Mouse (Mus musculus): ENCODE measurements at regions not wholly inside any gene's neighbourhood (a gene's known extent, or its start where the extent isn't known, plus 50 kb on each side); places are given as distances from the start of the nearest gene placed in this dataset.

DNA sequence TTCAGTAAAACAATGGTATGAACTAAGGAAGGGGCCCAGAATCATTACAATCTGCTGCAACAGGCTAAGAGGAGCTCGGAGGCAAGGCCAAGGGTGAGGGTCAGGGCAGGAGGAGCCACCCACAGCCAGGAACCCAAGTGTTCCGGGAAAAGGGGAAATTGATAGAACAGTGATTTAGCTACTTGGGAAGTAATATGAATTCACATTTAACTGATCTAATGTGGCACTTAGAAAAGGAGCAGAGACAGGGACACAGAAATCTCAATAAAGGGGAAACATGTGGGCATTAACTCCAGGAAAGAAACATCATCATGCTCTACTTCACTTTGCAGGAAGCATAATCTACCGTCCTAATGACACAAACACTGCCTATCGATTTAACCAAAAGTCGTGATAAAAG, 120.1 kb upstream of the Hs6st1 start:
- Histone ChIP-seq H3K27ac (ENCODE audit: insufficient read depth, low read length) (no peak overlapping the region), H3K4me3 (ENCODE audit: low read depth, low read length) (no peak overlapping the region), H3K36me3 (ENCODE audit: control insufficient read depth, insufficient read depth, low read length, poor library complexity, severe bottlenecking) (no peaks in the 10 kb centered on the region), H3K4me1 (ENCODE audit: control insufficient read depth, insufficient read depth, low read length) (peaks cover 12% of the 10 kb centered on the region), H3K27me3 (ENCODE audit: control insufficient read depth, insufficient read depth, low read length, poor library complexity, severe bottlenecking) (no peaks in the 10 kb centered on the region), H3K9me3 (replicated peaks; ENCODE audit: control insufficient read depth, insufficient read depth, low read length, poor library complexity, severe bottlenecking) (no peaks in the 10 kb centered on the region), H3K9ac (ENCODE audit: low read depth, poor library complexity, severe bottlenecking) (no peak overlapping the region)
- TF ChIP-seq CTCF (IDR thresholded peaks at IDR 0.05; ENCODE audit: low read depth, low read length) (no peak), POLR2A (IDR thresholded peaks at IDR 0.05; ENCODE audit: insufficient read depth, low read length) (no peak), EP300 (IDR thresholded peaks at IDR 0.05; ENCODE audit: insufficient read depth, low read depth, low read length) (no peak)

DNA sequence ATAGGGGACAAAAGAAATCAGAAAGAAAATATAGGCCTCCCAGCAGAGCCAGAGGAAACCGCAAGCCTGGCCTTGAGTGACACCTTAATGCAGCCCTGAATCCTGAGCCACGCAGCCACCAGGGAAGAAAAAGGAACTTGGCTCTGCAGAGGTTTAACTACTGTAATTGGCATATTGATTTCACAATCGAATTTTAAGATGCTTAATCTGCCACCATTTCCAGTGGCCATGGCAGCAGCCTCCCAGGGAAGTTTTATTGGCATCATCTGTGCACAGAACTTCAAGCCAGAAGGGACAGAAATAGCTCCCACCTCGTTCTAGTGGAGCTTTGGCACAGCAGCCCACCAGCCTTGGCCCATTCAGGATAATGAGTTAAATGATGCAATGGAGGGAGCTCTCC, 117.1 kb upstream of the Hs6st1 start:
- no peak overlapping the region for H3K4me3 ChIP-seq (ENCODE audit: low read depth, low read length)
- H3K9me3 ChIP-seq (replicated peaks; ENCODE audit: control insufficient read depth, insufficient read depth, low read length, poor library complexity, severe bottlenecking) = no peaks in the 10 kb centered on the region
- no peak overlapping the region for H3K9ac ChIP-seq (ENCODE audit: low read depth, poor library complexity, severe bottlenecking)
- H3K27ac ChIP-seq (ENCODE audit: insufficient read depth, low read length) = no peak overlapping the region
- no peaks in the 10 kb centered on the region for H3K27me3 ChIP-seq (ENCODE audit: control insufficient read depth, insufficient read depth, low read length, poor library complexity, severe bottlenecking)
- no peaks in the 10 kb centered on the region for H3K36me3 ChIP-seq (ENCODE audit: control insufficient read depth, insufficient read depth, low read length, poor library complexity, severe bottlenecking)
- peaks cover 1% of the 10 kb centered on the region for H3K4me1 ChIP-seq (ENCODE audit: control insufficient read depth, insufficient read depth, low read length)
- TF ChIP-seq POLR2A (IDR thresholded peaks at IDR 0.05; ENCODE audit: insufficient read depth, low read length) (no peak), EP300 (IDR thresholded peaks at IDR 0.05; ENCODE audit: insufficient read depth, low read depth, low read length) (no peak), CTCF (IDR thresholded peaks at IDR 0.05; ENCODE audit: low read depth, low read length) (no peak)

DNA sequence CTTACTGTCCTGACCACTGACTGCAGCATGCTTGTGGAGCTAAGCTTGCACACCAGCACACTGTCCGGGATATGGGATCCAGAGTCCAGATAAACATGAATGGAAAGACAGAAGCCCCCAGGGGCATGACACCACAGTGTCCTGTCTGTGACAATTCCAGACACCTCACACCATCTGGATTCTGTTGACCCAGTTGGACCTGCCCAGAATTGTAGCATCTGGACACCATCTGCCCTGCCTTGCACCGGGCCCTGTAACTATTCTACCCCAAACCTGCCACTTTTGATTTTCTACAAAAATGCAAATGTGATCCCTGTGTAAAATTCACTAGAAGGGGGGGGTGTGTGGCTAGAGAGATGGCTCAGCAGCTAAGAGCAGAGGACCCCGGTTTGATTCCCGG, 114.5 kb upstream of the Hs6st1 start:
- no peaks in the 10 kb centered on the region for H3K9me3 ChIP-seq (replicated peaks; ENCODE audit: control insufficient read depth, insufficient read depth, low read length, poor library complexity, severe bottlenecking)
- H3K4me3 ChIP-seq (ENCODE audit: low read depth, low read length) = no peak overlapping the region
- no peaks in the 10 kb centered on the region for H3K27me3 ChIP-seq (ENCODE audit: control insufficient read depth, insufficient read depth, low read length, poor library complexity, severe bottlenecking)
- no peak overlapping the region for H3K27ac ChIP-seq (ENCODE audit: insufficient read depth, low read length)
- peaks cover 1% of the 10 kb centered on the region for H3K4me1 ChIP-seq (ENCODE audit: control insufficient read depth, insufficient read depth, low read length)
- no peaks in the 10 kb centered on the region for H3K36me3 ChIP-seq (ENCODE audit: control insufficient read depth, insufficient read depth, low read length, poor library complexity, severe bottlenecking)
- TF ChIP-seq EP300 (IDR thresholded peaks at IDR 0.05; ENCODE audit: insufficient read depth, low read depth, low read length) = no peak
- no peak for TF ChIP-seq CTCF (IDR thresholded peaks at IDR 0.05; ENCODE audit: low read depth, low read length)
- no peak for TF ChIP-seq POLR2A (IDR thresholded peaks at IDR 0.05; ENCODE audit: insufficient read depth, low read length)
- no peak overlapping the region for H3K9ac ChIP-seq (ENCODE audit: low read depth, poor library complexity, severe bottlenecking)

DNA sequence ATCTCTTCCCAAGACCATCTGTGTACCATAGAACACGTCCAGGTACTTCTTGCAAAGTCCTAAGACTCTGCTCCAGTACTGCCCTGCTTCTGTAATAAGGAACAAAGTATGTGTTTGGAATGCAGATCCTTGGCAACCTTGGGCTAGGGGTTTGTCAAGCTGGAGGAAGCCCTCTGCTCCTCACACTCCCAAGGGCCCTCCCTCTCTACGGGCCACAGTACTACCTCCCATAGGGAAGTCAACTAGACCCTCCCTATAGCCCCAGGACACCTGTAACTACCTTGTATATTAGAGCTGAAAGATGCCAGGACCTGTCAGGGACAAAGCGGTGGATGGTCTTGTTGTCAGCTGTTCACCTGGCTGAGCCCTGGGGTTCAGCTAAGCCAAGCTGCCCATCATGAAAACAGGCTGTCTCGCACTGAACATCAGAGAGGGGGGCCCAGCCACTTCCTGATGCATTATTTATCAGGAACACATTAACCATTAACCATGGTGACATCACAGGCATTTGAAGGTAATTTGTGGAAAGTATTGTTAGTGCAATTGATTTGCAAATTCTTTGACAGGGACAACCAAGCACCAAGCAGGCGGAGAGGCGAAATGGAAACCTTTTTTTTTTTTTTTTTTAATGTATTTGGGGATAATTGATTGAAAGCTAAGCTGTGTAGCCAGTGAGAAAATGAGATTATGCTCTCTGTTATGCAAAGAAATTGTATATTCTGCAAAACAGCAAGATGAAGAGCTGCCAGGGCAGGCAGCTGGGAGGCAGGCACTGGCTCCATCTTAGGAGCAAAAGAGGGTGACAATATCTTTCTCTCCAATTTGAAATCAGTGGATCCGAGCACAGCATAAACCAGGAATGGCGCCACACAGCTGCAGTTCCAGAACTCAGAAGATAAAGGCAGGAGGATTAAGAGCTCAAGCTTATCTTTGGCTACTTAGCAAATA, 110.5 kb upstream of the Hs6st1 start:
- peaks cover 2% of the 10 kb centered on the region for H3K4me1 ChIP-seq (ENCODE audit: control insufficient read depth, insufficient read depth, low read length)
- H3K9me3 ChIP-seq (replicated peaks; ENCODE audit: control insufficient read depth, insufficient read depth, low read length, poor library complexity, severe bottlenecking) = no peaks in the 10 kb centered on the region
- H3K36me3 ChIP-seq (ENCODE audit: control insufficient read depth, insufficient read depth, low read length, poor library complexity, severe bottlenecking) = no peaks in the 10 kb centered on the region
- H3K27me3 ChIP-seq (ENCODE audit: control insufficient read depth, insufficient read depth, low read length, poor library complexity, severe bottlenecking) = no peaks in the 10 kb centered on the region
- H3K4me3 ChIP-seq (ENCODE audit: low read depth, low read length) = no peak overlapping the region
- no peak overlapping the region for H3K27ac ChIP-seq (ENCODE audit: insufficient read depth, low read length)
- no peak overlapping the region for H3K9ac ChIP-seq (ENCODE audit: low read depth, poor library complexity, severe bottlenecking)
- TF ChIP-seq POLR2A (IDR thresholded peaks at IDR 0.05; ENCODE audit: insufficient read depth, low read length) (no peak), CTCF (IDR thresholded peaks at IDR 0.05; ENCODE audit: low read depth, low read length) (no peak), EP300 (IDR thresholded peaks at IDR 0.05; ENCODE audit: insufficient read depth, low read depth, low read length) (no peak)

DNA sequence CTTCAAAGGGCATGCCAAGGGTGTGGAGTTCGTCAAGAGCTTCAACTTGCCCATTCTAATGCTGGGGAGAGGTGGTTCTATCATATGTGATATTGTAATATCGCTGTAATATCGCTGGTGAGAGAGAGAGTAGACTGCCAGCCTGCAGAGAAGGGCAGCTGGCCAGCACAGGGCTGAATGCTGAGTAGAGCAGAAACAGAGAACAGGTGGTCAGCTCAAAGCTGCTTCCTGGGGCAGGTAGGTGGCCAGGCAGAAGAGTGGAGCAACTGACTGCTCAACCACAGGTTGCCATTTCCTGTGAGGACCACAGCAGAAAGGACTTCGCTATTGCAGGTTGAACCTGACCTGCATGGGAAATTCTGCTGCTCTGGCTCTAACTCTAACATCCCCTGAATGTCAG, 108.5 kb upstream of the Hs6st1 start:
- TF ChIP-seq POLR2A (IDR thresholded peaks at IDR 0.05; ENCODE audit: insufficient read depth, low read length) (no peak), EP300 (IDR thresholded peaks at IDR 0.05; ENCODE audit: insufficient read depth, low read depth, low read length) (no peak), CTCF (IDR thresholded peaks at IDR 0.05; ENCODE audit: low read depth, low read length) (no peak)

DNA sequence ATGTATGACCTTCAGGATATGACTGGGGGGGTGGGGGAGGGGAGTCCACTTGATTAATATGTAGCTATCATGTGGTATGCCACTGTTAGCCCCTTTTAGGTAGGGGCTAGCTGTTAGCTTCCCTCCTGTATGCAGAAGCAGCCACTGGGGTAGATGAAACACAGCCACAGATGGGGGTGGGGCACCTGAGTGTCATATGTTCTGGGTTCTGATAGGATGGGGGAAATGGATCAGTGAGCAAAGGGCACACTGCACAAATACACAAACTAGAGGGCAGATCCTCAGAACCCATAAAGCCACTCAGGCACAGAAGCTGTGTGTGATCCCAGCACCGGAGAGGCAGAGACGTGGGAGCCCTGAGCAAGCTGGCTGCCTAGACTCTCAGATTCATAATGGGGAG, 107.4 kb upstream of the Hs6st1 start:
- H3K9ac ChIP-seq (ENCODE audit: low read depth, poor library complexity, severe bottlenecking) = no peak overlapping the region
- H3K27me3 ChIP-seq (ENCODE audit: control insufficient read depth, insufficient read depth, low read length, poor library complexity, severe bottlenecking) = no peaks in the 10 kb centered on the region
- no peaks in the 10 kb centered on the region for H3K9me3 ChIP-seq (replicated peaks; ENCODE audit: control insufficient read depth, insufficient read depth, low read length, poor library complexity, severe bottlenecking)
- no peak overlapping the region for H3K27ac ChIP-seq (ENCODE audit: insufficient read depth, low read length)
- TF ChIP-seq EP300 (IDR thresholded peaks at IDR 0.05; ENCODE audit: insufficient read depth, low read depth, low read length) (no peak), POLR2A (IDR thresholded peaks at IDR 0.05; ENCODE audit: insufficient read depth, low read length) (no peak), CTCF (IDR thresholded peaks at IDR 0.05; ENCODE audit: low read depth, low read length) (no peak)
- H3K36me3 ChIP-seq (ENCODE audit: control insufficient read depth, insufficient read depth, low read length, poor library complexity, severe bottlenecking) = no peaks in the 10 kb centered on the region
- H3K4me1 ChIP-seq (ENCODE audit: control insufficient read depth, insufficient read depth, low read length) = peaks cover 2% of the 10 kb centered on the region
- no peak overlapping the region for H3K4me3 ChIP-seq (ENCODE audit: low read depth, low read length)

More for the DNA sequence above, 108.5 kb upstream of the Hs6st1 start:
- H3K4me1 ChIP-seq (ENCODE audit: control insufficient read depth, insufficient read depth, low read length) = peaks cover 2% of the 10 kb centered on the region
- H3K4me3 ChIP-seq (ENCODE audit: low read depth, low read length) = no peak overlapping the region
- H3K36me3 ChIP-seq (ENCODE audit: control insufficient read depth, insufficient read depth, low read length, poor library complexity, severe bottlenecking) = no peaks in the 10 kb centered on the region
- H3K9ac ChIP-seq (ENCODE audit: low read depth, poor library complexity, severe bottlenecking) = no peak overlapping the region
- H3K9me3 ChIP-seq (replicated peaks; ENCODE audit: control insufficient read depth, insufficient read depth, low read length, poor library complexity, severe bottlenecking) = no peaks in the 10 kb centered on the region
- no peak overlapping the region for H3K27ac ChIP-seq (ENCODE audit: insufficient read depth, low read length)
- H3K27me3 ChIP-seq (ENCODE audit: control insufficient read depth, insufficient read depth, low read length, poor library complexity, severe bottlenecking) = no peaks in the 10 kb centered on the region

All from ES-Bruce4 (cell line).